ENCODE assay signal across 25 mouse cellular contexts in the genomic region with DNA sequence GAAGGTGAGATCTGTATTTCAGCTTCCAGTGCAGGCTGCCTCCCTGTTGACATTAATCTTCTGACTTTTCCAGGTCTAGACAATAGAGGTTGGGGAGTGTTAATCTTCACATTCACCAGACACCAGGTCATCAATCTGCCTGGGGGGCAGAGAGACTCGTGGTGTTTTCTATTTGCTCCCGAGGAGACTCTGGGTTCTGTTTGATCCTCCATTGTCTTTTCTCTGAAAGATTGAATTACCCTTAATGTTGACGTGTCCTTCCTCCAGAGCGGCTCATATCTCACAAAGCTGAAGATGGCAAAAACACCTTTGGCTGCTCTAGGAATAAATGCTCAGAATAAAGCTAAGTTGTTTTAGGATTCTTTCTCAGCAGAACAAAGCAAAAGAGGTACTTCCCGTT.
DNase-seq lines count a peak whose midpoint lies in the region; ATAC-seq and TF ChIP-seq lines count a peak whose summit lies in the region.
"Had no signal": no experiment of that assay in that cellular context is flagged by ENCODE, and none has a peak within 500 bp of the region (broad histone marks: within the 10 kb centered on the region; RNA-seq: fewer than 3 reads in every experiment).

No protein-coding gene starts in this region.

- peaks cover 18% of the 10 kb centered on the region for H3K4me1 ChIP-seq in kidney, embryonic 15.5 days
- no peaks in the 10 kb centered on the region; the same call in 1 of the 2 replicates for H3K4me1 ChIP-seq in kidney, postnatal 0 days (replicated peaks; ENCODE audit: insufficient read depth, low read length)
- H3K4me1 ChIP-seq: embryonic facial prominence, embryonic 12.5 days had no signal

- no peaks in the 10 kb centered on the region for H3K36me3 ChIP-seq in kidney, embryonic 15.5 days
- H3K36me3 ChIP-seq in kidney, postnatal 0 days (ENCODE audit: insufficient read depth, low read length): no peaks in the 10 kb centered on the region
- H3K36me3 ChIP-seq: embryonic facial prominence, embryonic 10.5 days; embryonic facial prominence, embryonic 12.5 days; forebrain, embryonic 15.5 days; G1E had no signal

- H3K9me3 ChIP-seq in kidney, embryonic 15.5 days (replicated peaks): no peaks in the 10 kb centered on the region
- no peaks in the 10 kb centered on the region for H3K9me3 ChIP-seq in kidney, postnatal 0 days (replicated peaks; ENCODE audit: low read length)
- H3K9me3 ChIP-seq: embryonic facial prominence, embryonic 10.5 days; embryonic facial prominence, embryonic 12.5 days; forebrain, embryonic 13.5 days; forebrain, embryonic 15.5 days; G1E had no signal

- no peak for TF ChIP-seq CTCF in kidney, postnatal 0 days (IDR thresholded peaks at IDR 0.05; ENCODE audit: low read depth)

- H3K4me3 ChIP-seq in kidney, embryonic 15.5 days (replicated peaks): no peak overlapping the region
- no peak overlapping the region for H3K4me3 ChIP-seq in kidney, postnatal 0 days (replicated peaks; ENCODE audit: low read depth, low read length)
- H3K4me3 ChIP-seq: embryonic facial prominence, embryonic 10.5 days; embryonic facial prominence, embryonic 12.5 days; forebrain, embryonic 13.5 days; forebrain, embryonic 15.5 days had no signal

- intact Hi-C loops in left cerebral cortex, postnatal 14 days (cut with DNase I): no loop called here

- H3K27me3 ChIP-seq in kidney, embryonic 15.5 days: no peaks in the 10 kb centered on the region
- H3K27me3 ChIP-seq in kidney, postnatal 0 days (ENCODE audit: insufficient read depth, low read length): no peaks in the 10 kb centered on the region
- H3K27me3 ChIP-seq: CH12.LX; embryonic facial prominence, embryonic 12.5 days; forebrain, embryonic 13.5 days; forebrain, embryonic 15.5 days; Patski had no signal

- no peak overlapping the region for H3K9ac ChIP-seq in kidney, embryonic 15.5 days
- H3K9ac ChIP-seq in kidney, postnatal 0 days (ENCODE audit: low read depth, low read length): no peak overlapping the region
- H3K9ac ChIP-seq: embryonic facial prominence, embryonic 12.5 days; forebrain, embryonic 13.5 days; forebrain, embryonic 15.5 days had no signal

- peak overlapping the region; percentile 64; the same call in 1 of the 2 replicates for H3K27ac ChIP-seq in kidney, embryonic 15.5 days
- H3K27ac ChIP-seq in kidney, postnatal 0 days: no peak overlapping the region
- H3K27ac ChIP-seq: embryonic facial prominence, embryonic 10.5 days; embryonic facial prominence, embryonic 12.5 days; forebrain, embryonic 15.5 days had no signal

- peak; percentile 18 for DNase-seq in embryo, embryonic 11 days
- DNase-seq in embryo, embryonic 9.5 days (ENCODE audit: extremely low spot score): no peak
- DNase-seq in kidney, postnatal 10 days: no peak
- peak; percentile 62 for DNase-seq in kidney, postnatal 0 days (ENCODE audit: low spot score)
- DNase-seq in kidney, adult 18-20 months: no peak
- DNase-seq in mesoderm, embryonic 11.5 days (ENCODE audit: low read depth, low spot score): peak; percentile 46
- DNase-seq in left cerebral cortex, postnatal 14 days (ENCODE audit: low spot score in 2 of 2): no peak
- DNase-seq: adrenal gland, adult 8-10 months; adrenal gland, postnatal 14 days; adrenal gland, postnatal 36 days; B cell, adult 2 months; cerebellum, adult 11-12 months; cerebellum, adult 2 months; cerebellum, adult 9-10 months; cerebellum, postnatal 25 days had no signal

- peak; percentile 54; the same call in 1 of the 2 replicates for ATAC-seq in kidney, embryonic 15.5 days (replicated peaks; ENCODE audit: low FRiP score)
- ATAC-seq in kidney, postnatal 0 days (replicated peaks; ENCODE audit: low FRiP score, low read depth): no peak
- ATAC-seq: activated CD4-positive, CD25-positive, alpha-beta regulatory T cell, adult 4 months; CD4-positive, CD25-positive, alpha-beta regulatory T cell, adult 4 months; forebrain, embryonic 13.5 days; forebrain, embryonic 15.5 days; Patski had no signal

- WGBS in kidney, embryonic 15.5 days: 19% methylated on average over 5 of the region's 5 CpGs
- WGBS in kidney, postnatal 0 days: 24% methylated on average over 5 of the region's 5 CpGs

- H3K4me2 ChIP-seq in kidney, embryonic 15.5 days: no peak overlapping the region
- no peak overlapping the region for H3K4me2 ChIP-seq in kidney, postnatal 0 days (ENCODE audit: low read length)
- H3K4me2 ChIP-seq: embryonic facial prominence, embryonic 12.5 days; forebrain, embryonic 13.5 days; forebrain, embryonic 15.5 days had no signal

Comparison
In these comparisons a context has a peak if more than half of its experiments do, and no peak if none do; other contexts are left out.
1. DNase-seq: peak in embryo, embryonic 11 days (single experiment), kidney, postnatal 0 days (single experiment) and mesoderm, embryonic 11.5 days (single experiment); none in embryo, embryonic 9.5 days (single experiment), kidney, postnatal 10 days (single experiment), kidney, adult 18-20 months (single experiment) and left cerebral cortex, postnatal 14 days (0 of 2).